Mouse (Mus musculus) hindbrain, postnatal 0 days (tissue): ENCODE data around the gene Lsmem1. TPM values are rescaled to one million over a fixed set of nuclear protein-coding genes. Genes with fewer than 3 reads are reported as not detected.
"Not testable (repeated sequence)": the region's sequence is repeated elsewhere in the genome, so short reads cannot be mapped to it uniquely, and the experiment has no call there.

Source experiments
- ATAC-seq: fragments of 200-750 bp; cut with Nextera tagmentation; 2 replicates; pipeline ENCODE4 v1.8.0; 2017; ENCODE audit warnings: mild to moderate bottlenecking, moderate TSS enrichment, moderate library complexity
- DNase-seq: peaks from one replicate; pipeline ENCODE4 v3.0.0-alpha.2; 2015; ENCODE audit warnings: low spot score
- H3K27ac ChIP-seq: fragments of 300-500 bp; sonication (generic); 2 replicates; pipeline ENCODE4 v1.5.1; 2014; ENCODE audit warnings: mild to moderate bottlenecking
- H3K27me3 ChIP-seq: fragments of 300-500 bp; sonication (generic); 2 replicates; pipeline ENCODE4 v1.6.1; 2014; ENCODE audit warnings: low read length, mixed read lengths; ENCODE audit not compliant: insufficient read depth
- H3K36me3 ChIP-seq: fragments of 300-500 bp; sonication (generic); 2 replicates; pipeline ENCODE4 v1.6.1; 2014; ENCODE audit warnings: low read length, mixed read lengths; ENCODE audit not compliant: insufficient read depth
- H3K4me1 ChIP-seq: fragments of 300-500 bp; sonication (generic); 2 replicates; pipeline ENCODE4 v1.6.1; 2014; ENCODE audit warnings: antibody characterized with exemption, low read length, mixed read lengths; ENCODE audit not compliant: insufficient read depth
- H3K4me2 ChIP-seq: fragments of 300-500 bp; sonication (generic); 2 replicates; pipeline ENCODE4 v1.6.1; 2014; ENCODE audit warnings: low read depth, mild to moderate bottlenecking, low read length, moderate library complexity, mixed read lengths
- H3K4me3 ChIP-seq: fragments of 300-500 bp; sonication (generic); 2 replicates; pipeline ENCODE4 v1.5.1; 2014; ENCODE audit warnings: low read length
- H3K9ac ChIP-seq: fragments of 300-500 bp; sonication (generic); replicated peaks from 2 replicates; pipeline ENCODE4 v1.6.1; 2014; ENCODE audit warnings: mild to moderate bottlenecking, low read length, moderate library complexity, mixed read lengths
- H3K9me3 ChIP-seq: fragments of 300-500 bp; sonication (generic); 2 replicates; pipeline ENCODE4 v1.6.1; 2016; ENCODE audit warnings: low read length, mixed read lengths
- CTCF ChIP-seq: IDR thresholded peaks from 2 replicates; pipeline ENCODE4 v1.5.1; 2016; ENCODE audit warnings: antibody characterized with exemption, control low read depth, low read depth
- WGBS: fragments of 180-500 bp; shearing (Covaris S2); extraction: QIAGEN DNeasy Blood & Tissue Kit; methylation state at CpG from one replicate; pipeline ENCODE4 v1.1.7; 2014; 5-methylcytosine and 5-hydroxymethylcytosine counted together
- polyA plus RNA-seq: library from polyadenylated mRNA; unstranded; fragments of >200 nt; fragmentation: Nextera tagmentation; extraction: Ambion mirVana; gene quantifications from 2 replicates; pipeline ENCODE4 v1.2.1, GENCODE M21; 2015
- total RNA-seq: library from RNA; depleted of rRNA; stranded (reverse); fragments of >200 nt; gene quantifications from 2 replicates; pipeline ENCODE4 v1.2.3, GENCODE M21; 2014

The Lsmem1 gene
- total and polyA plus RNA-seq, 2 experiments from 2014 or later, result 0.09 TPM; not detected in 1

DNA sequence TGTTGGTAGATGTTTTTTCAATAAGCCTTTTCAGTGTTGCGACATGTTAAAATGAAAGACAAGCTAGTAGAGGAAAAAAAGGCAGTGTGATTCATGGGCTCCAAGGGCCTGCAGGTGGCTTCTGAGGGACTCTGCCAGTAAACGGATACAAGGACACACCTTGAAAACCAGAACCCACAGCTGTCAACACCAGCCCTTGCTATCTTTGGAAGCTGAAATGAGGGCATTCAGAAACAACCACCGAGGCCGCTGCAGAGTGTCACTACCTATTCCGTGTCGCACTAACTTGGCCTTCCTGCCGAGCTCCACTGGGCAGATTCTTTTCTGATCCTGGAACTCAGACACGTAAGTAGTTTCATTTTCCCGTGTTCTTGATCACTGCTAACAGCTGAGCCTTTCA, 863 bp downstream of the Lsmem1 start:
- Histone ChIP-seq H3K4me1 (no peaks in the 10 kb centered on the region), H3K4me2 (no peak overlapping the region), H3K36me3 (peaks cover 18% of the 10 kb centered on the region; the same call in 1 of the 2 replicates), H3K9ac (no peak overlapping the region), H3K27me3 (no peaks in the 10 kb centered on the region), H3K27ac (no peak overlapping the region), H3K9me3 (no peaks in the 10 kb centered on the region), H3K4me3 (no peak overlapping the region)
- no peak for TF ChIP-seq CTCF
- ATAC-seq (no peak), DNase-seq (no peak)
- 88% methylated on average over 9 of the region's 9 CpGs for WGBS

DNA sequence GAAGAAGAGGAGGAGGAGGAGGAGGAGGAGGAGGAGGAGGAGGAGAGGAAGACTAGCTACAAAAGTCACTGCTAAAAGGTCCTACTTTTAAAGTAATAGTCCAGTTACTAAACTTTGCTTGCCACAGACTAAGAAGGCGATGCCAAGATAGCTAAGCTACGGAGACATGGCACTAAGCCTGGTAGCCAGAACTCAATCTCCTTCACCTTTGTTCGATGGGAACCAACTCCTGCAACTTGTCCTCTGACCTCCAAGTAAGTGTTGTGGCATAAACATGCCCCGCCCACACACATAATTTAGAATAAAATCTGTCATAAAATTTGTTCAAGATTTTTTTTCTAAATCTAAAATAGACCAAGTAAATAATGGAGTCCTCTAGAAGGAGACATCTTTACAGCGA, 1.3 kb downstream of the Lsmem1 start:
- 91% methylated on average over 5 of the region's 5 CpGs for WGBS
- no peak for TF ChIP-seq CTCF
- Histone ChIP-seq H3K4me3 (no peak overlapping the region), H3K27ac (no peak overlapping the region), H3K9me3 (no peaks in the 10 kb centered on the region), H3K4me2 (no peak overlapping the region), H3K27me3 (no peaks in the 10 kb centered on the region), H3K36me3 (peaks cover 15% of the 10 kb centered on the region; the same call in 1 of the 2 replicates), H3K9ac (no peak overlapping the region), H3K4me1 (no peaks in the 10 kb centered on the region)
- DNase-seq (no peak), ATAC-seq (no peak)

DNA sequence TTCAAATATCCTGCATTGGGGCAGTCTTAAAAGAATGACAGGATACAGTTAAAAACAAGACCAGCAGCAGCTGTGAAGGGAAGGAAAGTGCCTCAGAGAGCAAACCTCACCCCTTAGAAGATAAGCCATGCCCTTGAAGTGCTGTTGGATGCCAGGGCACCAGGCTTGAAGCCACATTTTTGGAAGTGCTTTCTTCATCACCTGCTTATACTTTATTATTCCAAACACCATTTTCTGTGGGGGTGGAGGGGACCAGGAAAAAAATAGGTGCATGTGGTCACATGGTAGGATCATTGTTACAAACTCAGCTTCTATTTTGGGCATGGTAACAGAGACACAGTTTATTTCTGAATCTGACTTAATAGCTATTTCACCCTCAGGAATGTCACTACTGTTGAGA, 1.8 kb downstream of the Lsmem1 start:
- Histone ChIP-seq H3K9me3 (no peaks in the 10 kb centered on the region), H3K4me3 (no peak overlapping the region), H3K36me3 (peaks cover 12% of the 10 kb centered on the region; the same call in 1 of the 2 replicates), H3K27me3 (no peaks in the 10 kb centered on the region), H3K9ac (no peak overlapping the region), H3K4me2 (no peak overlapping the region), H3K27ac (no peak overlapping the region), H3K4me1 (no peaks in the 10 kb centered on the region)
- no peak for DNase-seq
- no peak for ATAC-seq
- no peak for TF ChIP-seq CTCF

DNA sequence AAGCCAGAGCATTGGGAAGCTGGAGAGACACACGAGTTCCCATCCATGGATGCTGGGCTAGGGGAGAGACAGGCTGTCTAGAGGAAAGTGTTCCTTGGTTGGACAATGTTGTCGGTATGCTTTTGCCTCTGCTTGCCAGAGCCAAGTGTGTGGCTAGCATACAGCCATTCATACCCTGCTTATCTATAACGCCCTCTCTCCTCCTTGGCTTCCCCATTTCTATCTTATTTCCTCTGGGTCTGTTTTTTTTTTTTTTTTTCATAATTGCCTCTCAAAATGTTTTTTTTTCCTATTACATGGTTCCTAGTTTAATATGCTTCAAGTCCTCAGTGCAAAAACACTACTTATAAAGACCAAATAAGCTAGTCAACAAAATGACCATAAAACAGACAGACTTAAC, 13.8 kb downstream of the Lsmem1 start:
- Histone ChIP-seq H3K4me3 (no peak overlapping the region), H3K9ac (no peak overlapping the region), H3K4me2 (no peak overlapping the region), H3K9me3 (no peaks in the 10 kb centered on the region), H3K27me3 (no peaks in the 10 kb centered on the region), H3K27ac (no peak overlapping the region), H3K4me1 (no peaks in the 10 kb centered on the region), H3K36me3 (no peaks in the 10 kb centered on the region)
- ATAC-seq, result no peak
- no peak for TF ChIP-seq CTCF
- DNase-seq, result no peak
- 89% methylated on average over 3 of the region's 3 CpGs for WGBS

DNA sequence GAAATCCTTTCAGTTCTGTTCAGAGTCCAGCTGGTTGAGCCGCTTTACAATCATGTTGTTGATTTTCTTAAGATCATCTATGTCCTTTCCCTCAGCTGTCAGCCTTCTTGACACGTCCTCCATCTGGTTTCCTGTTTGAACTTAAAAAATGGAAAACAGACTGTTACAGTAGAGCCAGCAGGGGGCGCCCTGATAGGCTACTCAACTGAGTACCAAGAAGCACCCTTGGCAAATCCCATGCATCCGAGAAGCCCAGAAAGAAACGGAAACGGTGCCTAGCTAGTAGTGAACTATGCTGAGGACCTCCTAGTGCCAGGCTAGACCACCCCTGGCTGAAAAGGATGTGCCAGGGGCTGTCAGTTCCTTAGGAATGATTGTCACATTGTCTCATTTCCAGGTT, 22.2 kb downstream of the Lsmem1 start:
- H3K36me3 ChIP-seq, result no peaks in the 10 kb centered on the region
- no peak overlapping the region for H3K4me2 ChIP-seq
- H3K4me1 ChIP-seq, result no peaks in the 10 kb centered on the region
- ATAC-seq, result no peak
- no peak for DNase-seq
- H3K4me3 ChIP-seq, result no peak overlapping the region
- no peak overlapping the region for H3K9ac ChIP-seq
- no peak overlapping the region for H3K27ac ChIP-seq
- H3K9me3 ChIP-seq, result no peaks in the 10 kb centered on the region
- WGBS, result 63% methylated on average over 6 of the region's 6 CpGs
- peak; percentile 38 for TF ChIP-seq CTCF
- no peaks in the 10 kb centered on the region for H3K27me3 ChIP-seq

DNA sequence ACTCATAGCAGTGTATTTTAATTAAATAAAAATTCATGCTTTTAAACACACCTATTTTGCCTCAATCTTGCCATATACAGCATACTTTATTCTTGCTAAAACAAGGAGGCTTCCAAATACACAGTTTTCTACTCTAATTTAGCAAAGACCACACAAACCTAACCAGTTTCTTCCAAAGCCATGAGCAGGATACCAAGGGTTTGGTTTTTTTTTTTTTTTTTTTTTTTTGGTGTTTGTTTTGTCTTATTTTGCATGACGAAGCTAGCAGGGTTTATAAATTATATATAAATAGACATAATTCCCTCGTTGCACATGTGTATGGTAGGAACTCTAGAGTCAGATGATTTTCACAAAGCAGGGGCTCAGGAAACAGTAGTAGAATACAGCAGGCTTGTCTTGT, 23.1 kb downstream of the Lsmem1 start:
- Histone ChIP-seq H3K4me2 (no peak overlapping the region), H3K9me3 (no peaks in the 10 kb centered on the region), H3K9ac (no peak overlapping the region), H3K4me1 (no peaks in the 10 kb centered on the region), H3K27me3 (no peaks in the 10 kb centered on the region), H3K36me3 (no peaks in the 10 kb centered on the region), H3K27ac (no peak overlapping the region), H3K4me3 (no peak overlapping the region)
- no peak for ATAC-seq
- WGBS, result 76% methylated on average over 2 of the region's 2 CpGs
- no peak for DNase-seq
- no peak for TF ChIP-seq CTCF

DNA sequence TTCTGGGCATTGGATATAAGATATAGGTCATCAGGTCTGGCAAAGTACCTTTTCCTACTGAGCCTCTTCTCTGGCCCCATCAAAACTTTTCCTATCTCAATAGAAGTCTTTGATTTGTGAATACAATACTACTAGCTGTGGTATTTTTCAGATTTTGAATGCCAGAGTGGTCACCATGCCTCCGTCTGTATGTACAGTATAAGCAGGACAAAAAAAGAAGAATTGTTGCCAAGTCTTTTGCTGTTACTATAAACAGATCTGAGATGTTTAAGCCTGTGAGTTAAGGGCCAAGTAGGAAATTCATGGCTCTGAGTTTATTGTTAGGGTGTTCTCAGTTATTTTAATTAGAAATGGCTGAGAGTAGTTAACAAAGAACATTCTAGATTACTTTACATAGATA, 24.1 kb downstream of the Lsmem1 start:
- 54% methylated on average over 1 of the region's 1 CpGs for WGBS
- not testable (repeated sequence) for H3K9ac ChIP-seq, ATAC-seq, H3K36me3 ChIP-seq, DNase-seq, H3K4me1 ChIP-seq, H3K9me3 ChIP-seq, H3K4me2 ChIP-seq, H3K4me3 ChIP-seq, H3K27ac ChIP-seq, H3K27me3 ChIP-seq
